Mouse (Mus musculus) layer of hippocampus, adult 18-20 months (tissue): ENCODE measurements around the gene Bhlhe41. TPM values are rescaled to one million over a fixed set of nuclear protein-coding genes. Genes with fewer than 3 reads are reported as not detected.

Experiments used
- DNase-seq, 2 experiments: peaks; one replicate each; pipeline ENCODE4 v3.0.0; 2022; ENCODE audit warnings: low spot score in 2 of 2
- long read RNA-seq: library from polyadenylated mRNA; stranded (forward); transcript quantifications from one replicate; pipeline ENCODE4 v2.0.0, GENCODE M21; 2021
- total RNA-seq, 2 experiments: library from RNA; stranded (reverse); gene quantifications; 2 replicates each; pipeline ENCODE4 v1.2.3; 2021

The Bhlhe41 gene
- 10 to 100 TPM; 48.2 to 52.7 TPM for total RNA-seq
- long read RNA-seq, full-length matches to known transcripts: 1 of 4 reads
- long read RNA-seq, partial matches to known transcripts: 1 of 4 reads
- long read RNA-seq, other reads (novel, unspliced or antisense): 2 of 4 reads

GRCm38 (mm10) chr6:145865289-145865885 is at the start of gene Bhlhe41:
TSS of gene Bhlhe41 (minus strand) at chr6:145865558.
- peak; percentile 74 to 83 for DNase-seq

GRCm38 (mm10) chr6:145912232-145912631 is 46.9 kb upstream of the Bhlhe41 start:
- no peak for DNase-seq

- no peak for DNase-seq
These were observed 45.4 kb upstream of the Bhlhe41 start for GRCm38 (mm10) chr6:145910469-145911426.

DNA sequence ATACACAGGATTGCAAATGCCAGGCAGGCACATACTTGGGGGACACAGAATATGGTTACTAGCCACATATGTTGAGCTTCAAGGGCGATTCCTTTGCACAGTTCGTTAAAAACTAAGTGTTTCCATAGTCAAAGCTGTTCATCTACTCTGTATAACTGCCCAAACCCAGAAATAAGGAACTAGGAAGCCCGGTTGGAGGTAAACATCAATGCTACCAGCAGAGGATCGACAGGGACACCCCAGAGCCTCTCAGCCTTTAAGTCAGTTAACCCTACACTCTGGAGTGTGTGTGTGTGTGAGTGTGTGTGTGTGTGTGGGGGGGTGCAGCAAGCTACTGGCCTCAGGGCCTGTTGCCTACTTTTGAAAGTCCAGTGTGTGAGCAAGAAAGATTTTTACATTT is 44.6 kb upstream of the Bhlhe41 start:
- no peak for DNase-seq

GRCm38 (mm10) chr6:145906096-145906890 is 40.9 kb upstream of the Bhlhe41 start:
- no peak for DNase-seq

GRCm38 (mm10) chr6:145904616-145905015 is 39.3 kb upstream of the Bhlhe41 start:
- no peak for DNase-seq

DNA sequence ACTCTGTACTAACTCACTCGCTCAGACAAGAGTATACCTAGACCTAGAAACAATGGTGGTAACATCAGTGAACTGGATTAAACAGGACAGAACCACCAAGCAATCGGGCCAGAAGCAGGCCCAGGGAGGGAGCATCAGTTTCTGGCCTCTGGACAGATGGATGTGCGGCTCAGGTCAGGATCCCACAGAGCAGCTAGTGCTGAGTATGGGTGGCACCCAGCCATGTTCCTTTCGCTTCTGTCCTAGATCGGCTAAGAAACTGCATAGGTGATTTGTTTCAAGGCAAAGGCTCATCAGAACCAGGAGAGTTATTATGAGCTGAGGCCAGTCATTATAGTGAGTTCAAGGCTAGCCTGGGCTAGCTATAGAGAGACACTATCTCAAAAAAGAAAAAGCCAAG is 38.8 kb upstream of the Bhlhe41 start:
- no peak for DNase-seq

GRCm38 (mm10) chr6:145894669-145895342 is 29.4 kb upstream of the Bhlhe41 start:
- DNase-seq: no peak

DNA sequence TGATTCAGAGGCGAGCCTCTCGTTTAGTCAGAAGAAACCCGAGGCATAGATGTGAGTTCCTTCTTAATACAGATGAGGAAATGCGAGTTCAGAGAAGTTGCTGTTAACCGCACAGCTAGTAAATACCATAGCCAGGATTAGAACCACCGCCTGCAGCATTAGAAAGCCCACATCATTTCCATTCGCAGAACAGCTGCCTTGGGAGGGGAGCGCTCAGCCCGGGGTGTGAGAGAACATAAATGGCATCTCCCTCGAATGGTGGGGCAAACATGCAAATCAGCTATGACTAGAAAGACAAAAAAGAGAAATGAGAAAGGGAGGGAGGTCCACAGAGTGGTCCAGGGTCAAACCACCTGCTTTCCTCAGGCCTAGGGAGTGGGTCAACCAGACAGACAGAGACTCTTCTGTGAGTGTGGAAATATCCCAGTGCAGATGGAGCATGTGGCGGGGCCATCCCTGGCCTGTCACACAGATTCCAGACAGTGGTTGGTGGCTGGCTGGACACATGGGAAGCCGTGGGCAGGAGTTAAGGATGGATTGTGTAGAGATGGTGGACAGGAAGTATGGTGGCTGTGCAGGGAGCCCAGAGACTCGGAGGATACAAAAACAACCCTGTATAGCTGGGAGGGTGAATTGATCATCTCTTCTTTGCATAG is 28.1 kb upstream of the Bhlhe41 start:
- DNase-seq: no peak

- DNase-seq: no peak
These were observed 27.3 kb upstream of the Bhlhe41 start for GRCm38 (mm10) chr6:145892381-145893265.

DNA sequence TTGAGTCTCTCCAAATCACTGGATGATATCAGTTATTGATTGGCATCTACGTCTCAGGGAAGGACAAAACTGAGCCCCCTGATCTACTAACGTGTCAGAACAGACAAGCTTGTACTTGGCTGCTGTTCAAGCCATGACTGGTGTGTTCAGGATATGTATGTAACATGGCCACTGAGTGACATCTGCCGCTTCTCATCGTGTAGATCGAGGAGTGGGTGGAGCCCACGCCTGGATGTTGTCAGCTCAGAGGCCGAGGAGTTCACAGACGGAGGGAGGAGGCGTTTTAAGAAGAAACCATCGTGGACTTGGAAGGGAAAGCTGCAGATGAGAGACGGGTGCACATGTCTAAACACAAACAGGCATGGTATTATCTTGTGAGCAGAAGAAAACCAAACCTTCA is 26.6 kb upstream of the Bhlhe41 start:
- peak in 1 of 2 experiments; percentile 29 for DNase-seq

DNA sequence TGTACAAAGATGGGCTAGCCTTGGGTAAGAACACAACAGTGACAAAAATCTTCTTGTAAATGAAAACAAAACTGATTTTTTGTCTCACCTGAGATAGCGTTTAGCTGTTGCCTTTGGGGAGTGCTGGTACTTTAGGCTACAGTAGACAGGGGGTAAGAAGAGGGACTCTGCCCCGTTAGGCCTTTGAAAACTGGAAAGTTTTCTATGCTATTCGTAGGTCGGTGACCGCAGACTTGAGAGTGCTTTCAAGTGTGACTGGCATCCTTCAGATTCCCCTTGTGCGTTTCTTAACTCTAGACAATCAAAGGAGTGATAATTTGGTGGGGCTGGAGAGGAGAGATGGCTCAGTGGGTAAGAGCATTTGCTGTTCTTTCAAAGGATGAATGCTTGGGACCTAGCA is 22.4 kb upstream of the Bhlhe41 start:
- no peak for DNase-seq

DNA sequence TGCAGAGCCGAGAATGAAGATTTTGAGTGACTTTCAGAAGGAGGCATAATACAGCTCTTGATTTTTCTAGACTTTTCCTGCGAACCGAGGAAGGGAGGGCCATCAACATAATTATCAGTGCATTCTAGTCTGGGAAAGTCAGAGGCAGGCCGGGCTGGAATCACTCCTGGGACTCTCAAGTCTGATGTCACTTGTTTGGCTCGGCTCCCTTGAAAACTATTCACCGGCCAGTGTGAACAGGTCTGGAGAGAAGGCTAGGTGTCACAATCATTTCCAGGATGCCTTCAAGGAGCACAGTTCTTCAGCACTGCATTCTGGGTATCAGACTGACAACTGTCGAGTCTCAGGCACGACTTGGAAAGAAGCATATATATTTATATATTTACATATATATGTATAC is 20.9 kb upstream of the Bhlhe41 start:
- no peak for DNase-seq

GRCm38 (mm10) chr6:145885069-145885468 is 19.7 kb upstream of the Bhlhe41 start:
- DNase-seq: no peak

DNA sequence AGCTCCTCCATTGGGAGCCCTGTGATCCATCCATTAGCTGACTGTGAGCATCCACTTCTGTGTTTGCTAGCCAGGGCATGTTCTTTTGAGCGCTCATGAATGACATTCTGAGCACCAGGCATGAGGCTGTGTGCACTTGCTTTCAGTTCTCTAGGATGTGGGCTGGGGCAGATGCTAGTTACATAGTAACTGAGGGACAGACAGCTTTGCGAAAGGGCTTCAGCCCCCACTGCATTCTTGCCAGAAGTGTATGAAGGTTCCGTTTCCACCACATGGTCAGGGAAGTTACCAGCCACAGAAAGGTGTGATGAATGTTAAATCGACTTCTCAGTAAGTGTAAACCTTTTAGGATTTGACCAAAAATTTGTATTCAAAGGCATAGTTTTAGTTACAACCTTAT is 18.3 kb upstream of the Bhlhe41 start:
- no peak for DNase-seq

GRCm38 (mm10) chr6:145883010-145883409 is 17.7 kb upstream of the Bhlhe41 start:
- DNase-seq: no peak

- no peak for DNase-seq
These were observed 15.3 kb upstream of the Bhlhe41 start for GRCm38 (mm10) chr6:145880609-145881008.

GRCm38 (mm10) chr6:145876986-145877735 is 11.8 kb upstream of the Bhlhe41 start:
- peak in 1 of 2 experiments; percentile 49 for DNase-seq

DNA sequence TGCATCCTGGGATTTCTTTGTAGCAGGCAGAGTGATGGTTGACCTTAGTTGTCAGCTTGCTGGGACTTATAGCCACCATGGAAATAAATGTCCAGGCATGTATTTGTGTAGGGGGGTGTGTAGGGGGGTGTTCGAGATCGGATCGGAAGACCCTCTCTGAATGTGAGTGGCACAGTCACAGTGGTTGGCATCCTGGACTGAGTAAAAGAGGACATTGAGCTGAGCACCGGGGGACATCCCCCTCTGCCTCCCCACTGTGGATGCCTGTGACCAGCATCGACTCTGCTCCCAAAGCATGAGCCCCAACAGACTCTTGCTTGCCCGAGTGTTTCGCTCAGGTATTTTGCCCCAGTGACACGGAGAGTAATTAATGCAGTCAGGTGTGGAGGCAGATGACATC is 8.0 kb upstream of the Bhlhe41 start:
- DNase-seq: no peak
